Mouse (Mus musculus) spleen, adult 2 months (tissue): ENCODE data around the gene Olfr1183.

ENCODE experiments used
- CTCF ChIP-seq: fragments of 200-500 bp; IDR thresholded peaks from 2 replicates; pipeline ENCODE4 v1.5.1; 2011; ENCODE audit warnings: mild to moderate bottlenecking, inconsistent platforms; ENCODE audit not compliant: insufficient read depth, insufficient read length, insufficient replicate concordance; ENCODE audit errors: extremely low read depth
- POLR2A ChIP-seq: fragments of 200-500 bp; IDR thresholded peaks from 2 replicates; pipeline ENCODE4 v1.6.1; 2011; ENCODE audit warnings: low read depth, low read length, inconsistent platforms

DNA sequence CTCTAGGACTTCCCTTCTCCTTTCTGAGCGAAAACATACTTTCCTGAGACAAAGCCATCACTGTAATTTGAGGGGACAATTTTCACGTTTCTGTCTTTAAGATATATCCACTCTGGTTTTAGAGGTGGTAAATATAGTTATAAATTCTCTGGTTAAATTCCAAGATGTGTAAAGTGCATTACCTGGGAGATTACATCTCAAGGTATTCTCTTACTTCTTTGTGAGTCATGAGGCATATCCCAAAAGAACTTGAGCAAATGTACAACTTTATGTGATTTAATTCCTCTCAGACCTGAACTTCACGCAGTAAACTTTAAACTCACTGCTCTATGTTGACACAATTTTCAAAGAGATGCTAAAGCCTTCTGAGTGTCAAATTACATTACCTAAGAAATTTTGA lies 48.3 kb upstream of the Olfr1183 start, which contains the start of gene Olfr1179:
- TF ChIP-seq POLR2A (no peak), CTCF (no peak)
